Mouse (Mus musculus): ENCODE results near the gene Ap5b1.

- TF ChIP-seq CTCF (IDR thresholded peaks at IDR 0.05; ENCODE audit: borderline replicate concordance, insufficient read depth, low read depth, low read length) (no peak), POLR2A (IDR thresholded peaks at IDR 0.05; ENCODE audit: borderline replicate concordance, insufficient read depth, low read length) (no peak)
Measured at GRCm38 (mm10) chr19:5567180-5567533, 668 bp upstream of the Ap5b1 start.

Data from cerebellum, adult 2 months (tissue).